Mouse (Mus musculus): Measurements from ENCODE around the gene Rab30. TPM values are rescaled to one million over a fixed set of nuclear protein-coding genes. Genes with fewer than 3 reads are reported as not detected.
A peak's percentile ranks its signal among the peaks of the same experiment; 100 is the strongest.

Gene Rab30
- polyA plus RNA-seq, 1 experiment from 2014 or later, result 8.2 TPM

GRCm38 (mm10) chr7:92803191-92803590, 61.8 kb downstream of the Rab30 start:
- Histone ChIP-seq H3K36me3 (no peaks in the 10 kb centered on the region), H3K27me3 (no peaks in the 10 kb centered on the region), H3K4me3 (replicated peaks) (no peak overlapping the region), H3K4me1 (peaks cover 15% of the 10 kb centered on the region; the same call in 1 of the 2 replicates), H3K9ac (no peak overlapping the region), H3K4me2 (no peak overlapping the region), H3K9me3 (replicated peaks) (no peaks in the 10 kb centered on the region), H3K27ac (no peak overlapping the region)
- no peak for ATAC-seq (replicated peaks; ENCODE audit: low FRiP score)
- WGBS, result 56% methylated on average over 1 of the region's 1 CpGs

- no peaks in the 10 kb centered on the region for H3K36me3 ChIP-seq
- no peak overlapping the region for H3K4me2 ChIP-seq
- no peak overlapping the region for H3K27ac ChIP-seq
- ATAC-seq (replicated peaks; ENCODE audit: low FRiP score), result no peak
- no peak overlapping the region for H3K4me3 ChIP-seq (replicated peaks)
- WGBS, result 92% methylated on average over 9 of the region's 9 CpGs
- no peaks in the 10 kb centered on the region for H3K9me3 ChIP-seq (replicated peaks)
- no peak overlapping the region for H3K9ac ChIP-seq
- H3K27me3 ChIP-seq, result no peaks in the 10 kb centered on the region
- H3K4me1 ChIP-seq, result peaks cover 4% of the 10 kb centered on the region; the same call in 1 of the 2 replicates
These were observed 63.7 kb downstream of the Rab30 start for GRCm38 (mm10) chr7:92804919-92805668.

DNA sequence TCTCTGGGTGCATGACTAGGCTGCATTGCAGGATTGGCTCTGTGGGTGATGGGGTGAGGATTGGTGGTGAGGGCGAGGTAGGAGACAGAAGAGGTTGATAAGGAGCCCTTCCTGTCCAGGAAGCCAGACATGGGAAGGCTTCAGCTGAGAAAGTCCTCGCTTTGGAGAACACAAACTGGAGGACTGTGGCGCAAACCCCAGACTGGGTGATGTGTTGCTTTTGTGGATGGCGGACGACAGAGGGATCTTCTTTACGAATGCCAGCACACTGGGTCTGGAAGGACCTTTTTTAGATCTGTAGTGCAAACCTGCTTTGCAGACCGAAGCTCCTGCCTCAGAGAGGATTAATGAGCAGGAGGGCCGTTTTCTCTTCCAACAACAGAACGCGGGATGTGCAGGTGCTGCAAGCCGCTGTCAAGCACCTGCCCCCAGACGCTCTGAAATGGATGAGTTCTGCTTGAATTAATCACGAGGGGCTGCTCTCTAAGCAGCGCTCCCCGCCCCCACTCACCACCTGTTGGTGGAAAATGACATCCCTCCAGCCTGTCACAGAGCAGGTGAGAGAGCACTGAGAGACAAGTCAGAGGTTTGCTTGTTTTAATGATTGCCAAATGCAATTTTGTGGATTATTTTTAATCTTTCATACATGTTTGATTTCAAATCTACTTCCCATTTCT, 65.2 kb downstream of the Rab30 start:
- H3K4me1 ChIP-seq, result peaks cover 4% of the 10 kb centered on the region; the same call in 1 of the 2 replicates
- 44% methylated on average over 15 of the region's 15 CpGs for WGBS
- no peak overlapping the region for H3K27ac ChIP-seq
- no peak overlapping the region for H3K9ac ChIP-seq
- H3K4me3 ChIP-seq (replicated peaks), result no peak overlapping the region
- H3K9me3 ChIP-seq (replicated peaks), result no peaks in the 10 kb centered on the region
- ATAC-seq (replicated peaks; ENCODE audit: low FRiP score), result no peak
- no peaks in the 10 kb centered on the region for H3K36me3 ChIP-seq
- H3K4me2 ChIP-seq, result peak overlapping the region; percentile 31; the same call in 1 of the 2 replicates
- H3K27me3 ChIP-seq, result no peaks in the 10 kb centered on the region

GRCm38 (mm10) chr7:92807482-92807881, 66.1 kb downstream of the Rab30 start:
- H3K9me3 ChIP-seq (replicated peaks), result no peaks in the 10 kb centered on the region
- no peaks in the 10 kb centered on the region for H3K27me3 ChIP-seq
- WGBS, result 67% methylated on average over 4 of the region's 4 CpGs
- no peak overlapping the region for H3K4me2 ChIP-seq
- 0 out of 2 replicates have a peak, but pooled peaks have one; percentile 33 for ATAC-seq (replicated peaks; ENCODE audit: low FRiP score)
- H3K36me3 ChIP-seq, result no peaks in the 10 kb centered on the region
- no peak overlapping the region for H3K4me3 ChIP-seq (replicated peaks)
- H3K27ac ChIP-seq, result no peak overlapping the region
- no peak overlapping the region for H3K9ac ChIP-seq
- peaks cover 4% of the 10 kb centered on the region; the same call in 1 of the 2 replicates for H3K4me1 ChIP-seq

DNA sequence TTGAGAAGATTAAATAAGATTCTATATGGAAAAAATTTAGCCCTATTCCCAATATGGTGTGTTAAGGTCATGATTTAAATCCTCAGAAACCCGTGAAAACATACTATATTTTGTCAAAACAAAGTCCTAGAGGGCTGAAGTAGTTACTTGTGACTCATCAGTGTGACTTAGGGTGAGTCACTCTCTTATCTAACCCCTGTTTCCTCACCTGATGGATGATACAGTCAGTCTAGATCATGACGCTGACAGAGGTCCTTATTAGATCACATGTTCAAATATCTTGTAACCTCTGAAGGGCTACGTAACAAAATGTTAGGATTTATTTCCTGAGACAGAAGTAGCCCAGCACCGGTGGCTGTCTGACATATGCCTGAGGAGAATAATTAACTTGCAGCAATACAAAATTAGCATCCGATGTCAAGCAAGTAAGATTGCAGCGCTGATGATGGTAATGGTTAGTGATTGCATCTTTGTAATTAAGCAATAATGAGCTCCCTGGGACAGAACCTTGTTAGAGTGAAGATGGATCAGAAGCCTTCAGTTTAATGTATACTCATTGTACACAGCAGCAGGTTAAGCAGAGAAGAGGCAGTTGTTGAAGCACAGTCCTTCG, 70.4 kb downstream of the Rab30 start:
- no peak overlapping the region for H3K9ac ChIP-seq
- H3K36me3 ChIP-seq, result no peaks in the 10 kb centered on the region
- no peaks in the 10 kb centered on the region for H3K27me3 ChIP-seq
- H3K4me2 ChIP-seq, result no peak overlapping the region
- ATAC-seq (replicated peaks; ENCODE audit: low FRiP score), result no peak
- peaks cover 1% of the 10 kb centered on the region; the same call in 1 of the 2 replicates for H3K4me1 ChIP-seq
- 64% methylated on average over 7 of the region's 7 CpGs for WGBS
- H3K27ac ChIP-seq, result no peak overlapping the region
- no peaks in the 10 kb centered on the region for H3K9me3 ChIP-seq (replicated peaks)
- H3K4me3 ChIP-seq (replicated peaks), result no peak overlapping the region

GRCm38 (mm10) chr7:92817242-92817641, 75.8 kb downstream of the Rab30 start:
- H3K9me3 ChIP-seq (replicated peaks), result no peaks in the 10 kb centered on the region
- H3K27me3 ChIP-seq, result no peaks in the 10 kb centered on the region
- no peaks in the 10 kb centered on the region for H3K36me3 ChIP-seq
- H3K27ac ChIP-seq, result no peak overlapping the region
- no peak overlapping the region for H3K4me3 ChIP-seq (replicated peaks)
- 81% methylated on average over 2 of the region's 2 CpGs for WGBS
- H3K9ac ChIP-seq, result no peak overlapping the region
- ATAC-seq (replicated peaks; ENCODE audit: low FRiP score), result no peak
- no peak overlapping the region for H3K4me2 ChIP-seq
- no peaks in the 10 kb centered on the region for H3K4me1 ChIP-seq

- Histone ChIP-seq H3K27ac (no peak overlapping the region), H3K4me1 (no peaks in the 10 kb centered on the region), H3K27me3 (no peaks in the 10 kb centered on the region), H3K9me3 (replicated peaks) (no peaks in the 10 kb centered on the region), H3K4me2 (no peak overlapping the region), H3K9ac (no peak overlapping the region), H3K36me3 (no peaks in the 10 kb centered on the region), H3K4me3 (replicated peaks) (no peak overlapping the region)
- no peak for ATAC-seq (replicated peaks; ENCODE audit: low FRiP score)
- 80% methylated on average over 9 of the region's 9 CpGs for WGBS
These were observed 76.5 kb downstream of the Rab30 start for GRCm38 (mm10) chr7:92817886-92818285.

DNA sequence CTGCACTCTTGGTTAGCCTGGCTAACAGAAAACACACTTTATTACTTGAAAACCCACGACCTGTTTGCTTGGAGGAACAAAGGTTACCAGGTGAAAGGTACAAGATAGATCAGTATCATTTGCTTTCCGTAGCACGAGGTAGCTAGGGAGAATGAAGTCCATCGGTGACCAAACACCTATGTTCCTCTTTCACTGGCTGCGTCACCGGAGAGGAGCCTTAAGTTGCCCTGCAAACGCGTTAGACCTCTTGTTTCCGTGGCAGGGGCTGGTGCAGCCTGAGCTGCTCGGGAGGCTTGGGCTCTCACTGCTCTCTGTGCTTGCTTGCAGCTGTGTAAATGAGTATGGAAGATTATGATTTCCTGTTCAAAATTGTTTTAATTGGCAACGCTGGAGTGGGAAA, 78.3 kb downstream of the Rab30 start:
- Histone ChIP-seq H3K27ac (no peak overlapping the region), H3K27me3 (no peaks in the 10 kb centered on the region), H3K9me3 (replicated peaks) (no peaks in the 10 kb centered on the region), H3K4me2 (no peak overlapping the region), H3K4me3 (replicated peaks) (no peak overlapping the region), H3K36me3 (no peaks in the 10 kb centered on the region), H3K4me1 (no peaks in the 10 kb centered on the region), H3K9ac (no peak overlapping the region)
- 79% methylated on average over 11 of the region's 11 CpGs for WGBS
- no peak for ATAC-seq (replicated peaks; ENCODE audit: low FRiP score)

GRCm38 (mm10) chr7:92820410-92820809, 79.0 kb downstream of the Rab30 start:
- no peak overlapping the region for H3K4me3 ChIP-seq (replicated peaks)
- WGBS, result 92% methylated on average over 1 of the region's 1 CpGs
- no peaks in the 10 kb centered on the region for H3K27me3 ChIP-seq
- H3K4me2 ChIP-seq, result no peak overlapping the region
- H3K9ac ChIP-seq, result no peak overlapping the region
- no peaks in the 10 kb centered on the region for H3K36me3 ChIP-seq
- H3K9me3 ChIP-seq (replicated peaks), result no peaks in the 10 kb centered on the region
- no peak overlapping the region for H3K27ac ChIP-seq
- H3K4me1 ChIP-seq, result no peaks in the 10 kb centered on the region
- no peak for ATAC-seq (replicated peaks; ENCODE audit: low FRiP score)

GRCm38 (mm10) chr7:92820941-92821465, 79.6 kb downstream of the Rab30 start:
- H3K27me3 ChIP-seq, result no peaks in the 10 kb centered on the region
- no peak for ATAC-seq (replicated peaks; ENCODE audit: low FRiP score)
- no peak overlapping the region for H3K4me3 ChIP-seq (replicated peaks)
- no peaks in the 10 kb centered on the region for H3K9me3 ChIP-seq (replicated peaks)
- 74% methylated on average over 7 of the region's 7 CpGs for WGBS
- H3K27ac ChIP-seq, result no peak overlapping the region
- H3K4me2 ChIP-seq, result no peak overlapping the region
- no peaks in the 10 kb centered on the region for H3K4me1 ChIP-seq
- no peaks in the 10 kb centered on the region for H3K36me3 ChIP-seq
- no peak overlapping the region for H3K9ac ChIP-seq

GRCm38 (mm10) chr7:92821871-92822270, 80.5 kb downstream of the Rab30 start:
- WGBS, result 34% methylated on average over 4 of the region's 4 CpGs
- Histone ChIP-seq H3K9me3 (replicated peaks) (no peaks in the 10 kb centered on the region), H3K9ac (no peak overlapping the region), H3K4me3 (replicated peaks) (no peak overlapping the region), H3K27me3 (no peaks in the 10 kb centered on the region), H3K27ac (no peak overlapping the region), H3K4me2 (no peak overlapping the region), H3K36me3 (no peaks in the 10 kb centered on the region), H3K4me1 (no peaks in the 10 kb centered on the region)
- no peak for ATAC-seq (replicated peaks; ENCODE audit: low FRiP score)

Measured in kidney, embryonic 15.5 days (tissue).